Comparison of ENCODE assay signal across 10 mouse cellular contexts in the genomic region with DNA sequence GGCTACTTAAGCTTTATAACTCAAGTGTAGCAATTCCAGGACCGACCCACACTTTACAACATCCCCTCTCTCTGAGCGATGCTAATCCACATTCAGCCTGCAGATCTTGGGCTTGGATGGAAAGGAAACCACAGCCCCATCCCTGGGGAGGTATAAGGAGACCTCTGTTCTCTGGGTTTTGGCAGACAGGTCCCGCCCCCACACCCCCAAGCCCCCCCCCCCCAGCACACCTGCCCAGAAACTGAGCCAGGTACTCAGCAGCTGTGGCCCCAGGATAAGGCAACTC.
DNase-seq lines count a peak whose midpoint lies in the region; ATAC-seq and TF ChIP-seq lines count a peak whose summit lies in the region.
"Had no signal": no experiment of that assay in that cellular context is flagged by ENCODE, and none has a peak within 500 bp of the region (broad histone marks: within the 10 kb centered on the region; RNA-seq: fewer than 3 reads in every experiment).

No protein-coding gene starts in this region.

- intact Hi-C loops in heart, postnatal 36 days (cut with DNase I): no loop called here

- H3K27me3 ChIP-seq in heart, embryonic 10.5 days (ENCODE audit: insufficient read depth, poor library complexity, severe bottlenecking): peaks cover 8% of the 10 kb centered on the region; the same call in 1 of the 2 replicates
- 0 out of 2 replicates have a peak, but pooled peaks cover 10% of the 10 kb centered on the region for H3K27me3 ChIP-seq in neural tube, embryonic 12.5 days (replicated peaks)
- no peaks in the 10 kb centered on the region for H3K27me3 ChIP-seq in limb, embryonic 12.5 days

- H3K36me3 ChIP-seq in heart, embryonic 10.5 days: peaks cover 29% of the 10 kb centered on the region
- no peaks in the 10 kb centered on the region for H3K36me3 ChIP-seq in neural tube, embryonic 12.5 days
- no peaks in the 10 kb centered on the region for H3K36me3 ChIP-seq in limb, embryonic 12.5 days

- DNase-seq in heart, embryonic 10.5 days (ENCODE audit: low spot score): no peak
- DNase-seq in heart, postnatal 36 days: no peak
- DNase-seq in neural tube, embryonic 10.5 days (ENCODE audit: extremely low spot score, low spot score): no peak
- no peak for DNase-seq in layer of hippocampus, adult 2 months (ENCODE audit: low spot score in 2 of 2)
- DNase-seq in cerebellum, adult 11 months: no peak
- DNase-seq in left cerebral cortex, adult 11 months (ENCODE audit: low spot score): no peak
- DNase-seq: cerebellum, postnatal 25 days; right cerebral cortex, postnatal 14 days had no signal

- no peak overlapping the region for H3K9ac ChIP-seq in neural tube, embryonic 12.5 days
- no peak overlapping the region for H3K9ac ChIP-seq in limb, embryonic 12.5 days (replicated peaks)

- peak overlapping the region; percentile 89; the same call in 1 of the 2 replicates for H3K27ac ChIP-seq in heart, embryonic 10.5 days
- no peak overlapping the region for H3K27ac ChIP-seq in neural tube, embryonic 12.5 days
- H3K27ac ChIP-seq in limb, embryonic 12.5 days: peak overlapping the region; percentile 47; the same call in 1 of the 2 replicates
- no peak overlapping the region for H3K27ac ChIP-seq in layer of hippocampus, adult 2 months

- no peaks in the 10 kb centered on the region for H3K9me3 ChIP-seq in heart, embryonic 10.5 days
- H3K9me3 ChIP-seq in neural tube, embryonic 12.5 days: no peaks in the 10 kb centered on the region
- H3K9me3 ChIP-seq in limb, embryonic 12.5 days: no peaks in the 10 kb centered on the region

- peak overlapping the region; percentile 88 for H3K4me2 ChIP-seq in neural tube, embryonic 12.5 days (replicated peaks)
- peak overlapping the region; percentile 88 for H3K4me2 ChIP-seq in limb, embryonic 12.5 days

- WGBS in heart, embryonic 10.5 days: 36% methylated on average over 3 of the region's 3 CpGs
- 10% methylated on average over 3 of the region's 3 CpGs for WGBS in neural tube, embryonic 12.5 days
- 16% methylated on average over 3 of the region's 3 CpGs for WGBS in limb, embryonic 12.5 days

- H3K4me3 ChIP-seq in heart, embryonic 10.5 days: peak overlapping the region; percentile 72
- no peak overlapping the region for H3K4me3 ChIP-seq in neural tube, embryonic 12.5 days
- no peak overlapping the region for H3K4me3 ChIP-seq in limb, embryonic 12.5 days (replicated peaks)
- H3K4me3 ChIP-seq in layer of hippocampus, adult 2 months: no peak overlapping the region

- peaks cover 73% of the 10 kb centered on the region for H3K4me1 ChIP-seq in heart, embryonic 10.5 days
- H3K4me1 ChIP-seq in neural tube, embryonic 12.5 days: peaks cover 45% of the 10 kb centered on the region
- peaks cover 57% of the 10 kb centered on the region for H3K4me1 ChIP-seq in limb, embryonic 12.5 days (replicated peaks)

- TF ChIP-seq CTCF in layer of hippocampus, adult 2 months (conservative IDR thresholded peaks at IDR 0.05): no peak

- no peak for ATAC-seq in neural tube, embryonic 12.5 days (ENCODE audit: low FRiP score, low read depth)
- 0 out of 2 replicates have a peak, but pooled peaks have one; percentile 27 for ATAC-seq in limb, embryonic 12.5 days (ENCODE audit: insufficient number of reproducible peaks, insufficient read depth, low FRiP score, low TSS enrichment, low read depth)

Comparison
In these comparisons a context has a peak if more than half of its experiments do, and no peak if none do; other contexts are left out.
1. H3K27ac ChIP-seq: peak in heart, embryonic 10.5 days (single experiment) and limb, embryonic 12.5 days (single experiment); none in neural tube, embryonic 12.5 days (single experiment) and layer of hippocampus, adult 2 months (single experiment).